Mouse (Mus musculus) midbrain, embryonic 13.5 days (tissue): ENCODE measurements around the gene 4932438H23Rik. TPM values are rescaled to one million over a fixed set of nuclear protein-coding genes. Genes with fewer than 3 reads are reported as not detected.
"Not testable (repeated sequence)": the region's sequence is repeated elsewhere in the genome, so short reads cannot be mapped to it uniquely, and the experiment has no call there.

Experiments
- ATAC-seq: fragments of 200-750 bp; cut with Nextera tagmentation; 2 replicates; pipeline ENCODE4 v1.8.0; 2017; ENCODE audit warnings: mild to moderate bottlenecking, moderate TSS enrichment, moderate library complexity
- H3K27ac ChIP-seq: fragments of 300-500 bp; sonication (generic); 2 replicates; pipeline ENCODE4 v1.5.1; 2015; ENCODE audit warnings: inconsistent platforms, mild to moderate bottlenecking, moderate library complexity
- H3K27me3 ChIP-seq: fragments of 300-500 bp; sonication (generic); 2 replicates; pipeline ENCODE4 v1.6.1; 2015; ENCODE audit warnings: mild to moderate bottlenecking, inconsistent platforms
- H3K36me3 ChIP-seq: fragments of 300-500 bp; sonication (generic); 2 replicates; pipeline ENCODE4 v1.6.1; 2015; ENCODE audit warnings: mild to moderate bottlenecking, inconsistent platforms
- H3K4me1 ChIP-seq: fragments of 300-500 bp; sonication (generic); replicated peaks from 2 replicates; pipeline ENCODE4 v1.6.1; 2015; ENCODE audit warnings: inconsistent platforms
- H3K4me2 ChIP-seq: fragments of 300-500 bp; sonication (generic); replicated peaks from 2 replicates; pipeline ENCODE4 v1.6.1; 2015; ENCODE audit warnings: moderate library complexity, mild to moderate bottlenecking, inconsistent platforms
- H3K4me3 ChIP-seq: fragments of 300-500 bp; sonication (generic); replicated peaks from 2 replicates; pipeline ENCODE4 v1.5.1; 2015; ENCODE audit warnings: mild to moderate bottlenecking, inconsistent platforms
- H3K9ac ChIP-seq: fragments of 300-500 bp; sonication (generic); replicated peaks from 2 replicates; pipeline ENCODE4 v1.6.1; 2015; ENCODE audit warnings: mild to moderate bottlenecking, inconsistent platforms
- H3K9me3 ChIP-seq: fragments of 300-500 bp; sonication (generic); 2 replicates; pipeline ENCODE4 v1.6.1; 2016; ENCODE audit warnings: mild to moderate bottlenecking, inconsistent platforms
- WGBS: fragments of 180-500 bp; shearing (Covaris S2); methylation state at CpG from one replicate; pipeline ENCODE4 v1.1.7; 2015; 5-methylcytosine and 5-hydroxymethylcytosine counted together
- polyA plus RNA-seq: library from polyadenylated mRNA; unstranded; fragments of >200 nt; fragmentation: Nextera tagmentation; extraction: Ambion mirVana; gene quantifications from 2 replicates; pipeline ENCODE4 v1.2.1, GENCODE M21; 2015

The 4932438H23Rik gene
- polyA plus RNA-seq, 1 experiment from 2014 or later, result 0.42 TPM

GRCm38 (mm10) chr16:91096984-91097506 lies 2.1 kb upstream of the 4932438H23Rik start:
- 83% methylated on average over 4 of the region's 4 CpGs for WGBS
- ATAC-seq, result no peak
- H3K27me3 ChIP-seq, result peaks cover 54% of the 10 kb centered on the region

GRCm38 (mm10) chr16:91096016-91096415 lies 1.1 kb upstream of the 4932438H23Rik start:
- Histone ChIP-seq H3K9me3 (no peaks in the 10 kb centered on the region), H3K4me2 (no peak overlapping the region), H3K36me3 (no peaks in the 10 kb centered on the region), H3K4me3 (no peak overlapping the region), H3K4me1 (peaks cover 19% of the 10 kb centered on the region), H3K9ac (no peak overlapping the region), H3K27ac (no peak overlapping the region), H3K27me3 (peaks cover 53% of the 10 kb centered on the region)
- ATAC-seq, result no peak
- WGBS, result 95% methylated on average over 2 of the region's 2 CpGs

More at GRCm38 (mm10) chr16:91096984-91097506, 2.1 kb upstream of the 4932438H23Rik start:
- Histone ChIP-seq H3K4me1 (peaks cover 19% of the 10 kb centered on the region), H3K36me3 (no peaks in the 10 kb centered on the region), H3K9me3 (no peaks in the 10 kb centered on the region), H3K4me3 (no peak overlapping the region), H3K27ac (no peak overlapping the region), H3K4me2 (no peak overlapping the region), H3K9ac (no peak overlapping the region)

- Histone ChIP-seq H3K4me1 (no peaks in the 10 kb centered on the region), H3K27me3 (peaks cover 51% of the 10 kb centered on the region), H3K27ac (no peak overlapping the region), H3K4me2 (no peak overlapping the region), H3K9me3 (no peaks in the 10 kb centered on the region), H3K9ac (no peak overlapping the region), H3K4me3 (no peak overlapping the region), H3K36me3 (no peaks in the 10 kb centered on the region)
- WGBS, result 74% methylated on average over 4 of the region's 4 CpGs
- no peak for ATAC-seq
These were observed 8.1 kb downstream of the 4932438H23Rik start for GRCm38 (mm10) chr16:91086642-91087306.

DNA sequence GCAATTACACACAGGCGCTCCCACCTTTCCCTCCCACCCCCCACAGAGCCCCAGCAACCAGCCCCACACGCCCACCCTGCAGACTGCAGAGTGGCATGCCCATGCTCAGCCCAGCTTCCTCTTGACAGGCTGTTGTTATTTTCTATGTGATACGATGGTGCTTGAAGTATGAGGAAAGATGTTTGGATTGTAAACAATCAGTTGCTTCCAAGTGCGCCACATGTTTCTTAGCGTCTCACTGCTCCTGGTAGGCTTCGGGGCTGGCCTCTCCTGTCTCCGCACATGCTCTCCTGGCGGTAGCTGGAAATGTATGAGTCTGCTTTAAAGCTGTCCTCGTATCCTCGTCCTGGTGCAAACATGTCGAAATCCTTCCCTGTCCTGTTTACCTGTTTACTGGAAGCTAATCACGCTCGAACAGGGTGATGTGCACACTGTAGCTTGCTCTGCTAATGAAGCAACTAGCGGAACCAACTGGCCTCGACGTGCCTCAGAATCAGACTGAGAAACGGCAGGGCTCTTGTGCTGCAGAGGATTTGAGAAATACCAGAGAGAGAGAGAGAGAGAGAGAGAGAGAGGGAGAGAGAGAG lies 9.6 kb downstream of the 4932438H23Rik start:
- H3K4me3 ChIP-seq, result no peak overlapping the region
- WGBS, result 74% methylated on average over 17 of the region's 17 CpGs
- H3K9me3 ChIP-seq, result no peaks in the 10 kb centered on the region
- H3K36me3 ChIP-seq, result no peaks in the 10 kb centered on the region
- no peak overlapping the region for H3K27ac ChIP-seq
- no peak for ATAC-seq
- H3K27me3 ChIP-seq, result peaks cover 48% of the 10 kb centered on the region
- no peaks in the 10 kb centered on the region for H3K4me1 ChIP-seq
- no peak overlapping the region for H3K4me2 ChIP-seq
- no peak overlapping the region for H3K9ac ChIP-seq

DNA sequence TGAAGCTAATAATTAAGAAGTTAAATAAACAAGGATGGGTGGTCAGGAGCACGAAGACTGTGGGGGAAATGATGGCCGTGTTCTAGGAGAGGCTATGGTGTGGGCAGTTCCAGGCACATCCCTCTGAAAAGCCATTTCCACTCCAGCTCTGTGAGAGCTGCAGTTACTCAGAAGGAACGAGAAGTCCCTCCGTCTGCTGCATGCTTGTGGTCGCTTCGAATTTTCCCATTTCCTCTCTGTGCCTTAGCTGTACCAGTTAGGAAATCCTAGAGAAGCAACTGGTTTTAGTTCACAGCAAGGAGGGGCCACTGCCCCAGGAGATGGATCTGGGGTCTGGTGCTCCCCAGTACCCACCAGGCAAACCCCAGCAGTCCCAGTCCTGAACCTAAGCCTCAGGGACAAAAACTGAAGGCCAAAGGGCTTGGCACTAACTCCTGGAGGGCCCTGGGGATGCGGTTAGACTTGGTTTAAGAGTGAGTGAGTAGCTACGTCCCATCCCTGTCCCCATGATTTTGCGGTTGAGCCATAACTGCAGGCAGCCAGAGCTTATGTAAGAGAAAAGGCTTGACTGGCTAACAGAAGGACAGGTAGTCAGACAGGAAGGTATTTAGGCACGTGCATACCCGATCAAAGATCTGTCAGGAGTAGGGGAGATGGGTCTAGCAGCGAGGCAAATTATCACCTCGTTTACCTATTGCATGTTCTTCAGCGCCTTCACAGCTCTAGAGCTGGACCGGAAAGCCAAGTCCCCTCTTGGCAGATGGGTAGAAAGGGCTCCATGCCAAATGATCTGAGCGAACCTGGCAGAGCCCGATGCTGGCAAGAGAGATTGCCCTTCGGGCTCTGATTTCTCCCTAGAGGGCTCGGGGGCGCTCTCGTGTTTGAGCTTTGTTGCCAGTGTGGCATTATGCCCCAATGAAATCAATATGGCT lies 10.3 kb downstream of the 4932438H23Rik start:
- Histone ChIP-seq H3K36me3 (no peaks in the 10 kb centered on the region), H3K9ac (no peak overlapping the region), H3K4me2 (no peak overlapping the region), H3K27me3 (peaks cover 48% of the 10 kb centered on the region), H3K4me3 (no peak overlapping the region), H3K27ac (no peak overlapping the region), H3K9me3 (no peaks in the 10 kb centered on the region), H3K4me1 (no peaks in the 10 kb centered on the region)
- 91% methylated on average over 21 of the region's 21 CpGs for WGBS
- no peak for ATAC-seq

DNA sequence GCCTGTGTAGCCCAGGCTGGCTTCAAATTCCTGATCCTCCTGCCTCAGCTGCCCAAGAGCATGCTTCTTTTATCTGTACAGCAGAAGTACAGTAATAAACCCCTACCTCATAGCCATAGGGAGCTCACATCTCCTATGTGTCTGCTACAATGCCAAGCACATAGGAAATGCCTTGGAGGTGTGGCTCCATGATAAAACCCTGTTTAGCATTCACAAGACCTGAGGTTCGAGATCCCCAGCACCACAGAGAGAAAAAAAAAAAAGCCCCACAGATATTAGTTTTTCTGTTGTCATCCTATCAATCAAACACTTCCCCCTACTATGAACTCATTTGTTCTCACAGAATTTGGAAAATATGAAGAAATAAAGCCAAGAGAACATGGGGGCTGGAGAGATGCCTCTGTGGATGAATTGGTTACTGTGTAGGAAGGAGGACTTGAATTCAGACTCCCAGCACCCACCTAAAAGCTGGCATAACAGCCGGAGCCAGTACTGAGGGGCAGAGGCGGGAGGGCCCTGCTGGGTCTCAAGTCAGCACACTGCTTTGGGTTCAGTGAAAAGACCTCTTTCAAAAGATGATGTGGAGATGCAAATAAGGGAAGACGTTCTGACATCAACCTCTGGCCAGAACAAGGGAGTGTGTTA lies 11.8 kb downstream of the 4932438H23Rik start:
- no peak for ATAC-seq
- no peaks in the 10 kb centered on the region for H3K36me3 ChIP-seq
- no peaks in the 10 kb centered on the region for H3K9me3 ChIP-seq
- H3K9ac ChIP-seq, result no peak overlapping the region
- no peak overlapping the region for H3K4me2 ChIP-seq
- no peak overlapping the region for H3K27ac ChIP-seq
- peaks cover 44% of the 10 kb centered on the region for H3K27me3 ChIP-seq
- WGBS, result 55% methylated on average over 4 of the region's 4 CpGs
- no peaks in the 10 kb centered on the region for H3K4me1 ChIP-seq
- no peak overlapping the region for H3K4me3 ChIP-seq

GRCm38 (mm10) chr16:91081508-91081907 lies 13.4 kb downstream of the 4932438H23Rik start:
- H3K4me1 ChIP-seq, result no peaks in the 10 kb centered on the region
- H3K4me3 ChIP-seq, result no peak overlapping the region
- H3K9ac ChIP-seq, result no peak overlapping the region
- no peak overlapping the region for H3K27ac ChIP-seq
- H3K27me3 ChIP-seq, result peaks cover 37% of the 10 kb centered on the region
- no peak overlapping the region for H3K4me2 ChIP-seq
- no peak for ATAC-seq
- no peaks in the 10 kb centered on the region for H3K9me3 ChIP-seq
- no peaks in the 10 kb centered on the region for H3K36me3 ChIP-seq
- 23% methylated on average over 9 of the region's 12 CpGs for WGBS

DNA sequence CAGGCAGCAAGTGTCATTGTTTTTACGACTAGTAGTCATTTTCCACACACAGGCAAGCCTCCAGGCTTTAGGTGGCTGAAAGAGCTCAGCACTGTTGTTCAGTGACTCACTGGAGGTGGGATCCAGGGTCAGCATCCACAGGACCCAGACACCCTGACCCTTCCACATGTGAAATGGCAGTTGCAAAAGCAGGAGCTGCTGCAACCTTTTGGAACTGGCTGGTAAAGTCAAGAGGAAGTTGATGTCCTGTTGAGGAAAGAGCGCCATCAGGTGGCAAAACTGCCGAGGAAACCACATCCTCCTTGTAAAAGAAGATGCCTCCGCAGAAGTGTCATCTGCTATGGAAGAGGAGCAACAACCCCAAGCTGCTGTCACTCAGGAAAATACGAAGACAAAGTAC lies 18.7 kb downstream of the 4932438H23Rik start:
- no peak overlapping the region for H3K27ac ChIP-seq
- no peaks in the 10 kb centered on the region for H3K9me3 ChIP-seq
- no peaks in the 10 kb centered on the region for H3K36me3 ChIP-seq
- WGBS, result 76% methylated on average over 5 of the region's 5 CpGs
- no peak for ATAC-seq
- H3K4me1 ChIP-seq, result no peaks in the 10 kb centered on the region
- H3K4me2 ChIP-seq, result no peak overlapping the region
- no peak overlapping the region for H3K9ac ChIP-seq
- H3K27me3 ChIP-seq, result peaks cover 15% of the 10 kb centered on the region; the same call in 1 of the 2 replicates
- H3K4me3 ChIP-seq, result no peak overlapping the region

DNA sequence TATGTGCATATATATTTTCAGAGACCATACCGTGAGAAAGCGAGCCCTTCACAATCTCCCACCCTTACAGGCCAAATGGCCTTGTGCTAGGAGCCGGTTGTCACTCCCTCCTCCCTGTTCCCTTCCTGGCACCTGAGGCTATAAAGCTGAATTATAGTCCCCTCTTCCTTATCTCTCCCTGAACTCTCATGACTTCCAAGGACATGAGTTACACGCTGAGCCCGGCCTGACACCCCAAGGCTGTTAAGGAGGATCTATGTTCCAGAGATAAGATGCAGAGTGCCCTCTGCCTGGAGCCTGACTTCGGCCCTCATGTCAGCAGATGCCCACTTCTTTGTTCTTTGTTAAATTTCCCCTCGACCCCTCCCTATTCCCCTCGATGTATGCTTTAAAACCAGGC lies 19.5 kb downstream of the 4932438H23Rik start:
- not testable (repeated sequence) for H3K9me3 ChIP-seq, H3K4me3 ChIP-seq, H3K4me2 ChIP-seq, H3K9ac ChIP-seq, ATAC-seq, H3K4me1 ChIP-seq, H3K27ac ChIP-seq, H3K36me3 ChIP-seq, H3K27me3 ChIP-seq
- WGBS, result 89% methylated on average over 8 of the region's 8 CpGs

GRCm38 (mm10) chr16:91073163-91073892 lies 21.6 kb downstream of the 4932438H23Rik start:
- ATAC-seq, result peak; percentile 98
- Histone ChIP-seq H3K9me3 (no peaks in the 10 kb centered on the region), H3K36me3 (no peaks in the 10 kb centered on the region), H3K4me2 (0 out of 2 replicates have a peak overlapping the region, but pooled peaks have one; percentile 17), H3K27ac (no peak overlapping the region), H3K4me3 (no peak overlapping the region), H3K4me1 (peaks cover 13% of the 10 kb centered on the region), H3K9ac (no peak overlapping the region), H3K27me3 (peaks cover 7% of the 10 kb centered on the region)
- 39% methylated on average over 21 of the region's 24 CpGs for WGBS

- no peak overlapping the region for H3K27ac ChIP-seq
- H3K4me3 ChIP-seq, result no peak overlapping the region
- H3K4me1 ChIP-seq, result peaks cover 13% of the 10 kb centered on the region
- no peak overlapping the region for H3K9ac ChIP-seq
- no peaks in the 10 kb centered on the region for H3K36me3 ChIP-seq
- H3K27me3 ChIP-seq, result peaks cover 7% of the 10 kb centered on the region
- H3K9me3 ChIP-seq, result no peaks in the 10 kb centered on the region
- ATAC-seq, result no peak
- no peak overlapping the region for H3K4me2 ChIP-seq
- WGBS, result 100% methylated on average over 1 of the region's 1 CpGs
These were observed 22.7 kb downstream of the 4932438H23Rik start for GRCm38 (mm10) chr16:91072256-91072655.
